Mouse (Mus musculus) liver, embryonic 14.5 days (tissue): Measurements from ENCODE around the gene Scgb3a1. TPM values are rescaled to one million over a fixed set of nuclear protein-coding genes. Genes with fewer than 3 reads are reported as not detected.

Experiments used
- ATAC-seq: fragments of 200-750 bp; cut with Nextera tagmentation; 2 replicates; pipeline ENCODE4 v1.8.0; 2017; ENCODE audit warnings: moderate number of reproducible peaks, mild to moderate bottlenecking, moderate library complexity; ENCODE audit not compliant: insufficient read depth
- DNase-seq, 3 experiments: peaks; one replicate each; pipeline ENCODE4 v3.0.0-alpha.2; 2012 to 2013; ENCODE audit warnings: low read depth in 3 of 3, low spot score in 3 of 3
- H3K27ac ChIP-seq: fragments of 300-500 bp; sonication (generic); 2 replicates; pipeline ENCODE4 v1.5.1; 2014; ENCODE audit warnings: moderate library complexity, mild to moderate bottlenecking, control low read depth, inconsistent platforms
- H3K27me3 ChIP-seq: fragments of 300-500 bp; sonication (generic); 2 replicates; pipeline ENCODE4 v1.6.1; 2014; ENCODE audit warnings: mild to moderate bottlenecking, low read length, moderate library complexity; ENCODE audit not compliant: control insufficient read depth, insufficient read depth
- H3K36me3 ChIP-seq: fragments of 300-500 bp; sonication (generic); replicated peaks from 2 replicates; pipeline ENCODE4 v1.6.1; 2014; ENCODE audit warnings: low read depth; ENCODE audit not compliant: control insufficient read depth, insufficient read depth
- H3K4me1 ChIP-seq, 2 experiments: fragments of 200-500 bp in 1 of 2; fragments of 300-500 bp in 1 of 2; sonication (generic) in 1 of 2; replicated peaks; 2 replicates each; pipeline ENCODE4 v1.6.1; 2012 to 2014; ENCODE audit warnings: antibody characterized with exemption in 1 of 2, inconsistent platforms in 1 of 2, low read length in 1 of 2; ENCODE audit not compliant: control insufficient read depth in 2 of 2, insufficient read depth in 2 of 2
- H3K4me2 ChIP-seq: fragments of 300-500 bp; sonication (generic); 2 replicates; pipeline ENCODE4 v1.6.1; 2014; ENCODE audit warnings: low read depth, mild to moderate bottlenecking, control low read depth, moderate library complexity
- H3K4me3 ChIP-seq, 2 experiments: fragments of 200-500 bp in 1 of 2; fragments of 300-500 bp in 1 of 2; sonication (generic) in 1 of 2; 2 replicates each; pipeline ENCODE4 v1.5.1; 2012 to 2014; ENCODE audit warnings: low read depth in 2 of 2, low read length in 2 of 2, mild to moderate bottlenecking in 2 of 2, control low read depth in 1 of 2, inconsistent platforms in 1 of 2, moderate library complexity in 1 of 2; ENCODE audit not compliant: insufficient read depth in 1 of 2
- H3K9ac ChIP-seq: fragments of 300-500 bp; sonication (generic); replicated peaks from 2 replicates; pipeline ENCODE4 v1.6.1; 2014; ENCODE audit warnings: mild to moderate bottlenecking, control low read depth, moderate library complexity
- H3K9me3 ChIP-seq: fragments of 300-500 bp; sonication (generic); 2 replicates; pipeline ENCODE4 v1.6.1; 2016; ENCODE audit warnings: low read length, mixed read lengths; ENCODE audit not compliant: control insufficient read depth
- CTCF ChIP-seq: IDR thresholded peaks from 2 replicates; pipeline ENCODE4 v1.5.1; 2016; ENCODE audit warnings: antibody characterized with exemption, low read depth, control low read depth
- EP300 ChIP-seq: IDR thresholded peaks from 2 replicates; pipeline ENCODE4 v1.6.1; 2016; ENCODE audit warnings: antibody characterized with exemption, low read depth
- WGBS: fragments of 180-500 bp; shearing (Covaris S2); extraction: QIAGEN DNeasy Blood & Tissue Kit; methylation state at CpG from one replicate; pipeline ENCODE4 v1.1.7; 2014; ENCODE audit not compliant: insufficient replicate concordance; 5-methylcytosine and 5-hydroxymethylcytosine counted together
- polyA plus RNA-seq, 2 experiments: library from polyadenylated mRNA; depleted of rRNA in 1 of 2; stranded (reverse) in 1 of 2; unstranded in 1 of 2; fragments of >200 nt; fragmentation: Nextera tagmentation in 1 of 2; extraction: Ambion mirVana in 1 of 2; gene quantifications; 2 replicates each; pipeline versions ENCODE4 v1.2.1 to v1.2.3; 2012 to 2014

The Scgb3a1 gene
- polyA plus RNA-seq, 2 experiments, result not detected

- DNase-seq, result no peak
- H3K4me1 ChIP-seq, result no peaks in the 10 kb centered on the region
- no peak for TF ChIP-seq EP300
- no peak for TF ChIP-seq CTCF
- H3K4me3 ChIP-seq, result no peak overlapping the region
- no peak for ATAC-seq
- no peaks in the 10 kb centered on the region for H3K36me3 ChIP-seq
- no peak overlapping the region for H3K4me2 ChIP-seq
- 46% methylated on average over 6 of the region's 6 CpGs for WGBS
- H3K9me3 ChIP-seq, result no peaks in the 10 kb centered on the region
- no peak overlapping the region for H3K27ac ChIP-seq
- no peaks in the 10 kb centered on the region; the same call in 1 of the 2 replicates for H3K27me3 ChIP-seq
- H3K9ac ChIP-seq, result no peak overlapping the region
Measured at GRCm38 (mm10) chr11:49635671-49636070, 27.7 kb upstream of the Scgb3a1 start.

- WGBS, result 18% methylated on average over 11 of the region's 11 CpGs
- no peak overlapping the region for H3K4me3 ChIP-seq
- no peaks in the 10 kb centered on the region for H3K36me3 ChIP-seq
- no peaks in the 10 kb centered on the region; the same call in 1 of the 2 replicates for H3K27me3 ChIP-seq
- no peak for ATAC-seq
- no peaks in the 10 kb centered on the region for H3K4me1 ChIP-seq
- H3K27ac ChIP-seq, result no peak overlapping the region
- no peaks in the 10 kb centered on the region for H3K9me3 ChIP-seq
- no peak overlapping the region for H3K9ac ChIP-seq
- DNase-seq, result no peak
- H3K4me2 ChIP-seq, result no peak overlapping the region
- TF ChIP-seq CTCF (peak; percentile 87), EP300 (no peak)
Measured at GRCm38 (mm10) chr11:49636449-49636848, 27.0 kb upstream of the Scgb3a1 start.

- Histone ChIP-seq H3K9me3 (no peaks in the 10 kb centered on the region), H3K36me3 (no peaks in the 10 kb centered on the region), H3K4me2 (no peak overlapping the region), H3K27ac (no peak overlapping the region), H3K4me3 (no peak overlapping the region), H3K27me3 (no peaks in the 10 kb centered on the region), H3K4me1 (peaks cover 0 to 3% of the 10 kb centered on the region in 2 experiments; a peak in 2 of 4 replicates), H3K9ac (no peak overlapping the region)
- 39% methylated on average over 7 of the region's 8 CpGs for WGBS
- TF ChIP-seq CTCF, result no peak
- no peak for TF ChIP-seq EP300
- DNase-seq (no peak), ATAC-seq (no peak)
Measured at GRCm38 (mm10) chr11:49645677-49646076, 17.7 kb upstream of the Scgb3a1 start.

GRCm38 (mm10) chr11:49650113-49650993 lies 13.1 kb upstream of the Scgb3a1 start:
- 55% methylated on average over 18 of the region's 18 CpGs for WGBS
- Histone ChIP-seq H3K9ac (no peak overlapping the region; the same call in 1 of the 2 replicates), H3K4me1 (peaks cover 11 to 22% of the 10 kb centered on the region in 2 experiments; a peak in 3 of 4 replicates), H3K27me3 (no peaks in the 10 kb centered on the region), H3K27ac (peak overlapping the region; percentile 19), H3K36me3 (no peaks in the 10 kb centered on the region), H3K4me2 (peak overlapping the region; percentile 21; the same call in 1 of the 2 replicates), H3K4me3 (no peak overlapping the region), H3K9me3 (no peaks in the 10 kb centered on the region)
- ATAC-seq (no peak), DNase-seq (peak; percentile 39 to 53 (median 45))
- TF ChIP-seq CTCF, result peak; percentile 77
- no peak for TF ChIP-seq EP300

GRCm38 (mm10) chr11:49650994-49651761 lies 12.2 kb upstream of the Scgb3a1 start:
- Histone ChIP-seq H3K27ac (peak overlapping the region; percentile 19), H3K36me3 (no peaks in the 10 kb centered on the region), H3K4me1 (peaks cover 11 to 22% of the 10 kb centered on the region in 2 experiments; a peak in 3 of 4 replicates), H3K9ac (peak overlapping the region; percentile 23), H3K9me3 (no peaks in the 10 kb centered on the region), H3K27me3 (no peaks in the 10 kb centered on the region), H3K4me3 (no peak overlapping the region), H3K4me2 (peak overlapping the region; percentile 21)
- ATAC-seq (peak; percentile 85), DNase-seq (peak; percentile 50 to 58 (median 58))
- peak; percentile 74 for TF ChIP-seq EP300
- TF ChIP-seq CTCF, result no peak
- WGBS, result 44% methylated on average over 16 of the region's 16 CpGs
